Mouse (Mus musculus) heart, embryonic 14.5 days (tissue): ENCODE data around the gene Pkd2. TPM values are rescaled to one million over a fixed set of nuclear protein-coding genes. Genes with fewer than 3 reads are reported as not detected.
"Not testable (repeated sequence)": the region's sequence is repeated elsewhere in the genome, so short reads cannot be mapped to it uniquely, and the experiment has no call there.

Experiments used
- ATAC-seq: fragments of 200-750 bp; cut with Nextera tagmentation; 2 replicates; pipeline ENCODE4 v1.8.0; 2017; ENCODE audit warnings: low read depth, moderate TSS enrichment; ENCODE audit not compliant: insufficient number of reproducible peaks, insufficient read depth, low FRiP score
- H3K27ac ChIP-seq, 2 experiments: fragments of 200-500 bp in 1 of 2; fragments of 300-500 bp in 1 of 2; sonication (generic) in 1 of 2; replicated peaks in 1 of 2; 2 replicates each; pipeline ENCODE4 v1.5.1; 2012 to 2014; ENCODE audit warnings: low read depth in 2 of 2, low read length in 2 of 2, control low read depth in 1 of 2, mild to moderate bottlenecking in 1 of 2, mixed read lengths in 1 of 2; ENCODE audit not compliant: control insufficient read depth in 1 of 2, insufficient read depth in 1 of 2
- H3K27me3 ChIP-seq: fragments of 300-500 bp; sonication (generic); 2 replicates; pipeline ENCODE4 v1.6.1; 2014; ENCODE audit warnings: mild to moderate bottlenecking, low read length, control low read depth; ENCODE audit not compliant: control insufficient read depth, insufficient read depth
- H3K36me3 ChIP-seq: fragments of 300-500 bp; sonication (generic); 2 replicates; pipeline ENCODE4 v1.6.1; 2014; ENCODE audit warnings: mild to moderate bottlenecking, control low read depth, low read length, mixed read lengths; ENCODE audit not compliant: control insufficient read depth, insufficient read depth
- H3K4me1 ChIP-seq, 2 experiments: fragments of 200-500 bp in 1 of 2; fragments of 300-500 bp in 1 of 2; sonication (generic) in 1 of 2; 2 replicates each; pipeline ENCODE4 v1.6.1; 2012 to 2014; ENCODE audit warnings: low read length in 2 of 2, control low read depth in 1 of 2, mixed read lengths in 1 of 2; ENCODE audit not compliant: control insufficient read depth in 2 of 2, insufficient read depth in 2 of 2
- H3K4me2 ChIP-seq: fragments of 300-500 bp; sonication (generic); 2 replicates; pipeline ENCODE4 v1.6.1; 2014; ENCODE audit warnings: mild to moderate bottlenecking, low read length
- H3K4me3 ChIP-seq, 2 experiments: fragments of 200-500 bp in 1 of 2; fragments of 300-500 bp in 1 of 2; sonication (generic) in 1 of 2; 2 replicates each; pipeline ENCODE4 v1.5.1; 2012 to 2014; ENCODE audit warnings: low read length in 2 of 2, mild to moderate bottlenecking in 2 of 2, control low read depth in 1 of 2, low read depth in 1 of 2, moderate library complexity in 1 of 2; ENCODE audit not compliant: control insufficient read depth in 1 of 2, insufficient read depth in 1 of 2
- H3K9ac ChIP-seq: fragments of 300-500 bp; sonication (generic); 2 replicates; pipeline ENCODE4 v1.6.1; 2014; ENCODE audit warnings: mild to moderate bottlenecking, low read length
- H3K9me3 ChIP-seq: fragments of 300-500 bp; sonication (generic); 2 replicates; pipeline ENCODE4 v1.6.1; 2016; ENCODE audit warnings: low read length, control low read depth; ENCODE audit not compliant: control insufficient read depth
- WGBS: fragments of 180-500 bp; shearing (Covaris S2); extraction: QIAGEN DNeasy Blood & Tissue Kit; methylation state at CpG from one replicate; pipeline ENCODE4 v1.1.7; 2014; 5-methylcytosine and 5-hydroxymethylcytosine counted together
- polyA plus RNA-seq: library from polyadenylated mRNA; unstranded; fragments of >200 nt; fragmentation: Nextera tagmentation; extraction: Ambion mirVana; gene quantifications from 2 replicates; pipeline ENCODE4 v1.2.1, GENCODE M21; 2014

Pkd2 gene
- polyA plus RNA-seq, 1 experiment from 2014 or later: 15.3 TPM

GRCm38 (mm10) chr5:104448346-104448745 lies 10.9 kb upstream of the Pkd2 start:
- H3K27ac ChIP-seq, H3K36me3 ChIP-seq, H3K27me3 ChIP-seq, H3K9ac ChIP-seq, H3K4me2 ChIP-seq, H3K4me3 ChIP-seq, H3K9me3 ChIP-seq, ATAC-seq, H3K4me1 ChIP-seq: not testable (repeated sequence)
- 16% methylated on average over 6 of the region's 6 CpGs for WGBS

GRCm38 (mm10) chr5:104449491-104449890 lies 9.8 kb upstream of the Pkd2 start:
- WGBS: 48% methylated on average over 3 of the region's 3 CpGs

GRCm38 (mm10) chr5:104453075-104453474 lies 6.2 kb upstream of the Pkd2 start:
- WGBS: 47% methylated on average over 1 of the region's 1 CpGs
- 0 out of 2 replicates have a peak, but pooled peaks cover 3% of the 10 kb centered on the region for H3K9me3 ChIP-seq

More at GRCm38 (mm10) chr5:104449491-104449890, 9.8 kb upstream of the Pkd2 start:
- peaks cover 0 to 3% of the 10 kb centered on the region in 2 experiments; a peak in 2 of 4 replicates for H3K4me1 ChIP-seq
- H3K9ac ChIP-seq: no peak overlapping the region
- H3K27me3 ChIP-seq: no peaks in the 10 kb centered on the region
- no peaks in the 10 kb centered on the region for H3K36me3 ChIP-seq
- ATAC-seq: no peak
- no peak overlapping the region for H3K4me3 ChIP-seq
- no peaks in the 10 kb centered on the region for H3K9me3 ChIP-seq
- H3K27ac ChIP-seq: no peak overlapping the region
- no peak overlapping the region for H3K4me2 ChIP-seq

GRCm38 (mm10) chr5:104454564-104454963 lies 4.7 kb upstream of the Pkd2 start:
- WGBS: 88% methylated on average over 6 of the region's 6 CpGs
- Histone ChIP-seq H3K27ac (no peak overlapping the region), H3K9ac (no peak overlapping the region), H3K4me2 (no peak overlapping the region), H3K36me3 (no peaks in the 10 kb centered on the region), H3K27me3 (no peaks in the 10 kb centered on the region), H3K4me3 (no peak overlapping the region), H3K4me1 (peaks cover 0 to 4% of the 10 kb centered on the region in 2 experiments; a peak in 1 of 4 replicates), H3K9me3 (0 out of 2 replicates have a peak, but pooled peaks cover 3% of the 10 kb centered on the region)
- ATAC-seq: no peak

More at GRCm38 (mm10) chr5:104453075-104453474, 6.2 kb upstream of the Pkd2 start:
- no peak for ATAC-seq
- Histone ChIP-seq H3K27ac (no peak overlapping the region), H3K27me3 (no peaks in the 10 kb centered on the region), H3K4me3 (no peak overlapping the region), H3K9ac (no peak overlapping the region), H3K4me2 (no peak overlapping the region), H3K4me1 (no peaks in the 10 kb centered on the region), H3K36me3 (no peaks in the 10 kb centered on the region)

GRCm38 (mm10) chr5:104459706-104460455 lies 631 bp downstream of the Pkd2 start:
- no peaks in the 10 kb centered on the region for H3K27me3 ChIP-seq
- peaks cover 0 to 9% of the 10 kb centered on the region in 2 experiments; a peak in 2 of 4 replicates for H3K4me1 ChIP-seq
- peak overlapping the region; percentile 84 for H3K4me2 ChIP-seq
- H3K9ac ChIP-seq: peak overlapping the region; percentile 97
- peak overlapping the region; percentile 82 to 95 for H3K27ac ChIP-seq
- peaks cover 7% of the 10 kb centered on the region for H3K36me3 ChIP-seq
- ATAC-seq: peak; percentile 64
- peak overlapping the region; percentile 92 to 93 for H3K4me3 ChIP-seq
- H3K9me3 ChIP-seq: 0 out of 2 replicates have a peak, but pooled peaks cover 3% of the 10 kb centered on the region
- under 1% methylated on average over 61 of the region's 82 CpGs for WGBS

GRCm38 (mm10) chr5:104460456-104460838 lies 1.2 kb downstream of the Pkd2 start:
- 0 out of 2 replicates have a peak, but pooled peaks cover 3% of the 10 kb centered on the region for H3K9me3 ChIP-seq
- peak overlapping the region; percentile 28 to 82; a peak in 2 of 4 replicates for H3K27ac ChIP-seq
- 30% methylated on average over 3 of the region's 3 CpGs for WGBS
- H3K9ac ChIP-seq: peak overlapping the region; percentile 97
- H3K4me2 ChIP-seq: peak overlapping the region; percentile 84
- no peak for ATAC-seq
- H3K4me3 ChIP-seq: peak overlapping the region; percentile 92 to 93
- peaks cover 0 to 11% of the 10 kb centered on the region in 2 experiments; a peak in 2 of 4 replicates for H3K4me1 ChIP-seq
- H3K27me3 ChIP-seq: no peaks in the 10 kb centered on the region
- H3K36me3 ChIP-seq: peaks cover 12% of the 10 kb centered on the region

GRCm38 (mm10) chr5:104460856-104461255 lies 1.6 kb downstream of the Pkd2 start:
- ATAC-seq: no peak
- no peaks in the 10 kb centered on the region for H3K27me3 ChIP-seq
- H3K9ac ChIP-seq: peak overlapping the region; percentile 56
- peak overlapping the region in 1 of 2 experiments; percentile 48; a peak in 1 of 4 replicates for H3K27ac ChIP-seq
- WGBS: 36% methylated on average over 6 of the region's 7 CpGs
- 0 out of 2 replicates have a peak, but pooled peaks cover 3% of the 10 kb centered on the region for H3K9me3 ChIP-seq
- H3K36me3 ChIP-seq: peaks cover 15% of the 10 kb centered on the region
- peak overlapping the region; percentile 4 to 92; a peak in 3 of 4 replicates for H3K4me3 ChIP-seq
- peak overlapping the region; percentile 84 for H3K4me2 ChIP-seq
- H3K4me1 ChIP-seq: peaks cover 0 to 11% of the 10 kb centered on the region in 2 experiments; a peak in 2 of 4 replicates
